Mouse (Mus musculus) embryonic facial prominence, embryonic 10.5 days (tissue): ENCODE results near the gene Adcy1. TPM values are rescaled to one million over a fixed set of nuclear protein-coding genes. Genes with fewer than 3 reads are reported as not detected.

ENCODE experiments used
- DNase-seq: peaks from one replicate; pipeline ENCODE4 v3.0.0-alpha.2; 2017; ENCODE audit warnings: low spot score
- H3K27ac ChIP-seq: fragments of 300-500 bp; sonication (generic); replicated peaks from 2 replicates; pipeline ENCODE4 v1.5.1; 2016; ENCODE audit warnings: mild to moderate bottlenecking
- H3K27me3 ChIP-seq: fragments of 300-500 bp; sonication (generic); replicated peaks from 2 replicates; pipeline ENCODE4 v1.6.1; 2016; ENCODE audit warnings: low read depth, mild to moderate bottlenecking; ENCODE audit not compliant: poor library complexity, severe bottlenecking
- H3K36me3 ChIP-seq: fragments of 300-500 bp; sonication (generic); replicated peaks from 2 replicates; pipeline ENCODE4 v1.6.1; 2016; ENCODE audit warnings: mild to moderate bottlenecking, moderate library complexity
- H3K4me1 ChIP-seq: fragments of 300-500 bp; sonication (generic); 2 replicates; pipeline ENCODE4 v1.6.1; 2016
- H3K4me3 ChIP-seq: fragments of 300-500 bp; sonication (generic); 2 replicates; pipeline ENCODE4 v1.5.1; 2016; ENCODE audit warnings: mild to moderate bottlenecking, moderate library complexity
- H3K9me3 ChIP-seq: fragments of 300-500 bp; sonication (generic); 2 replicates; pipeline ENCODE4 v1.6.1; 2016; ENCODE audit warnings: mild to moderate bottlenecking
- WGBS: fragments of 180-500 bp; shearing (Covaris S2); methylation state at CpG from one replicate; pipeline ENCODE4 v1.1.7; 2016; 5-methylcytosine and 5-hydroxymethylcytosine counted together
- polyA plus RNA-seq: library from polyadenylated mRNA; unstranded; fragments of >200 nt; fragmentation: Nextera tagmentation; extraction: Ambion mirVana; gene quantifications from 2 replicates; pipeline ENCODE4 v1.2.1, GENCODE M21; 2016

The Adcy1 gene
- polyA plus RNA-seq, result 0.73 and 1.2 TPM in 2 replicates

DNA sequence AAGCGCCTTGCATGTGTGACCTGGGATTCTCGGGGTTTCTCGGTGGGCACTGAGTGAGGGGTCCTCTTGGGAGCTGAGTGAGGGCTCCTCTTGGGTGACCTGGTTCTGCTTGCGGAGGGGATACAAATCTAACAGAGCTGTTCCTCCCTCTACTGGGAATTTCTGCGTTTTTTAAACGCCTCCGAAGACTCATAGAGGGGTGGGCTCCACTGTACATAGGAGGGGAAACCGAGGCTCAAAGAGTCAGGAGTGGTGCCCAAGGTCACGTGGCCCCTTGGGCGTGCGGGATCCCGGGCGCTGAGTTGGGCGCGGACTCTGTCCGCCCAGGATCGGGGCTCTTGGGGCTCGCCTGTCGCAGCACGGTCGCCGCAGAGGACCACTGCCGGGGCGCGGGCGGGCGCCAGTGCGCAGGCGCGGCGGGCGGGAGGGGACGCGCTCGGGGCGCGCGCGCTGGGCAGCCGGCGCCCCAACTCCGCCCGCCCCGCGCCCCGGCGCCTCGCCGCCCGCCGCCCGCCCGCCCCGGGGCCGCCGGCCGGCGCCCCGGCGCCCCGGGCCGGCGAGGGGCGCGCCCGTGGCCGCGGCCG lies at the start of gene Adcy1:
Adcy1 (plus strand) TSS at position 489 of the 584 bp plus-strand sequence.
- DNase-seq, result peak; percentile 73
- Histone ChIP-seq H3K9me3 (no peaks in the 10 kb centered on the region), H3K4me3 (peak within 1 kb of the TSS; percentile 72), H3K27me3 (peaks cover 95% of the 10 kb centered on the region), H3K4me1 (peaks cover 36% of the 10 kb centered on the region), H3K36me3 (no peaks in the 10 kb centered on the region), H3K27ac (peak within 1 kb of the TSS; percentile 72)
- 17% methylated on average over 69 of the region's 69 CpGs for WGBS

DNA sequence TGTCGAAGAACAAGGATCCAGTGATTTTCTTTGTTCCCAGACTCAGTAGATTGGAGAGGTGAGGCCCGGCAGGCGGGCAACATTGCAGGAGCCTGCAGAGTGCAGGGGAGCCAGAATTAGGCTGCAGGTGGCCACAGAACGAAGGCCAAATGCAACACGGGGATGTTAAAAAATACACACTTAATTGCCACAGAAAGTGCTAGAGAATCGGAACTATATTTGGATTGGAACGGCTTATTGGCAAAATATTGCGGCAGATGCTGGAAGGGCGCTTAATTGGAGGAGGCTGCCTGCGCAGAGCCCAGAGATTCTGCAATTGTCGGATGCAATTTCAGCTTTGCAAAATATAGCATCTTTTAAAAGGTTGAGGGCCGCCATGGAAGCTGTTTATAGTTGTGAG lies 46.4 kb upstream of the Adcy1 start:
- Histone ChIP-seq H3K27me3 (no peaks in the 10 kb centered on the region), H3K9me3 (no peaks in the 10 kb centered on the region), H3K27ac (no peak overlapping the region), H3K4me3 (no peak overlapping the region), H3K36me3 (no peaks in the 10 kb centered on the region), H3K4me1 (no peaks in the 10 kb centered on the region)
- DNase-seq, result no peak
- WGBS, result 90% methylated on average over 12 of the region's 12 CpGs

- 91% methylated on average over 5 of the region's 5 CpGs for WGBS
- no peaks in the 10 kb centered on the region for H3K27me3 ChIP-seq
These were observed 45.2 kb upstream of the Adcy1 start for GRCm38 (mm10) chr11:7018078-7018477.

GRCm38 (mm10) chr11:7019006-7019525 lies 44.2 kb upstream of the Adcy1 start:
- Histone ChIP-seq H3K36me3 (no peaks in the 10 kb centered on the region), H3K27ac (no peak overlapping the region), H3K9me3 (no peaks in the 10 kb centered on the region), H3K4me3 (no peak overlapping the region), H3K27me3 (no peaks in the 10 kb centered on the region), H3K4me1 (no peaks in the 10 kb centered on the region)
- DNase-seq, result no peak
- WGBS, result 90% methylated on average over 7 of the region's 7 CpGs

More at GRCm38 (mm10) chr11:7018078-7018477, 45.2 kb upstream of the Adcy1 start:
- no peak overlapping the region for H3K27ac ChIP-seq
- DNase-seq, result no peak
- no peaks in the 10 kb centered on the region for H3K9me3 ChIP-seq
- no peaks in the 10 kb centered on the region for H3K4me1 ChIP-seq
- no peaks in the 10 kb centered on the region for H3K36me3 ChIP-seq
- H3K4me3 ChIP-seq, result no peak overlapping the region

DNA sequence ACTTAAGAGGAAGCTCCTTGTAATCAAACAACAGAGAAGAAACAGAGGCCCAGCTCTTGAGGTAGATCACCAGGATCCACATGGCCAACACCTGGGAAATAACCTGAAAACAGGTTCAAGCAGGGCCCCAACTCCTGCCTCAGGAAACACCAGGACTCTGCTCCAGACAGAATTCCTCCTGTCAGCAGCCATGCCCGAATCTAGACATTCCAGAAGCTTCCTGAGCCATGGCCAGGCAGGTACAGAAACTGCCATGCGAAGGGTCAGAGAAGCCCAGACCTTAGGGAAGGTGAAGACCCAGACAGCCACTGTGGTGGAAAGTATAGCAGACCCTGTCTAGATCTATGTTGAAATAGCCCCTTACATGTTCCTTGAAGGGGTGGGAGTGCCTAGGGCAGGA lies 30.2 kb upstream of the Adcy1 start:
- Histone ChIP-seq H3K27me3 (no peaks in the 10 kb centered on the region), H3K27ac (no peak overlapping the region), H3K9me3 (0 out of 2 replicates have a peak, but pooled peaks cover 2% of the 10 kb centered on the region), H3K36me3 (no peaks in the 10 kb centered on the region), H3K4me3 (no peak overlapping the region), H3K4me1 (no peaks in the 10 kb centered on the region)
- 77% methylated on average over 2 of the region's 2 CpGs for WGBS
- no peak for DNase-seq

GRCm38 (mm10) chr11:7039722-7040121 lies 23.6 kb upstream of the Adcy1 start:
- Histone ChIP-seq H3K4me1 (peaks cover 9% of the 10 kb centered on the region), H3K9me3 (no peaks in the 10 kb centered on the region), H3K27me3 (no peaks in the 10 kb centered on the region), H3K36me3 (no peaks in the 10 kb centered on the region), H3K27ac (no peak overlapping the region), H3K4me3 (no peak overlapping the region)
- 44% methylated on average over 7 of the region's 7 CpGs for WGBS
- DNase-seq, result no peak

- no peak overlapping the region for H3K4me3 ChIP-seq
- H3K36me3 ChIP-seq, result no peaks in the 10 kb centered on the region
- H3K27me3 ChIP-seq, result no peaks in the 10 kb centered on the region
- no peak overlapping the region for H3K27ac ChIP-seq
- 58% methylated on average over 6 of the region's 6 CpGs for WGBS
- H3K9me3 ChIP-seq, result no peaks in the 10 kb centered on the region
- no peak for DNase-seq
- peaks cover 9% of the 10 kb centered on the region for H3K4me1 ChIP-seq
These were observed 22.5 kb upstream of the Adcy1 start for GRCm38 (mm10) chr11:7040801-7041200.

GRCm38 (mm10) chr11:7047176-7047575 lies 16.1 kb upstream of the Adcy1 start:
- H3K36me3 ChIP-seq, result no peaks in the 10 kb centered on the region
- WGBS, result 88% methylated on average over 2 of the region's 2 CpGs
- H3K9me3 ChIP-seq, result no peaks in the 10 kb centered on the region
- 0 out of 2 replicates have a peak, but pooled peaks cover 3% of the 10 kb centered on the region for H3K4me1 ChIP-seq
- no peaks in the 10 kb centered on the region for H3K27me3 ChIP-seq
- no peak for DNase-seq
- no peak overlapping the region for H3K27ac ChIP-seq
- no peak overlapping the region for H3K4me3 ChIP-seq

GRCm38 (mm10) chr11:7047584-7047983 lies 15.7 kb upstream of the Adcy1 start:
- Histone ChIP-seq H3K27ac (no peak overlapping the region), H3K9me3 (no peaks in the 10 kb centered on the region), H3K4me1 (0 out of 2 replicates have a peak, but pooled peaks cover 3% of the 10 kb centered on the region), H3K4me3 (no peak overlapping the region), H3K27me3 (no peaks in the 10 kb centered on the region), H3K36me3 (no peaks in the 10 kb centered on the region)
- no peak for DNase-seq

DNA sequence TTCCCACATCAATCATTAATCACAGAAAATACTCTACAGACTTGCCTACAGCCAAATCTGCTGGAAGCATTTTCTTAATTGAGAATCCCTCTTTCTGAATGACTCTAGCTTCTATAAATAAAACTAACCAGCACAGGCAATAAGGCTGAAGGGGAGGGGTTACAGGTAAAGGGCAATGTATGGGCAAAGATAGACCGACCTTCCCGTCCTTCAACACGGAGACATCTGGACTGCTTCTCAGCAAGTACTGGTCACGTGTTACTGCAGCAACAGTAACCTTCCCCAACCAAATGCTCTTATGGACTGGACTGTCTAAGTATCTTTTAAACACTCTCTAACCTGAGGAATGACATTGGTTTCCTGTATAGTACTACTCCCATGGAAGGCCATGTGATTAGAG lies 9.6 kb upstream of the Adcy1 start:
- 93% methylated on average over 4 of the region's 4 CpGs for WGBS
- Histone ChIP-seq H3K9me3 (no peaks in the 10 kb centered on the region), H3K4me1 (peaks cover 15% of the 10 kb centered on the region), H3K4me3 (no peak overlapping the region), H3K27me3 (peaks cover 47% of the 10 kb centered on the region), H3K36me3 (no peaks in the 10 kb centered on the region), H3K27ac (no peak overlapping the region)
- DNase-seq, result no peak

DNA sequence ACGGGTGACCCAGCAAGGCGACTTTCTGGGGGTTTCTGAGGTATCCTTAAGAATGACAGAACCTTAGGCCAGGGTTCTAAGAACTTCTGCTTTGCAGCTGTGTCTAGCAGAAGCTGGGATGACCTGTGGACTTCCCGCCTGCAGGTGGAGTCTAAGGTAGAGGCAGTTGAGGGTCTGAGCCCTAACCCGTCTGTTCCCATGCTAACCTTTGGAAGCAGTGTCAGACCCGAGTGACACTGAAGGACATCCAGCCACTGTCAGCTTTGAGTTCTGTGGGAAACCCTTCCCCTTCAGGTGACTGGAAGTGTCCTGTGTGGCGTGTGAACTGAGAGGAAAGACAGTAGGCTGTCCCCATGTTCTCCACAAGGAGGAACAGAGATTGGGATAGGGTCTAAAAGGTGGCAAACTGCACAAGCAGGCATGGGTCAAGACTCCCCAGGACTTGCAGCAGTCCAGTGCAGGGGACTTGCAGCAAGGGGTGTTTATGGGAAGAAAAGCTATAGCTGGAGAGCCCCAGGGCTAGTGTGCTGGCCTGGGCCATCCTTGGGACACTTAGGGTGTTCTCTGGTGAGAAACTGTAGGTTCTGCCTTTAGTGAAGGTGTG lies 8.5 kb upstream of the Adcy1 start:
- no peak for DNase-seq
- Histone ChIP-seq H3K36me3 (no peaks in the 10 kb centered on the region), H3K27me3 (peaks cover 58% of the 10 kb centered on the region), H3K4me1 (peaks cover 15% of the 10 kb centered on the region), H3K4me3 (no peak overlapping the region), H3K9me3 (no peaks in the 10 kb centered on the region), H3K27ac (no peak overlapping the region)
- 77% methylated on average over 6 of the region's 6 CpGs for WGBS

DNA sequence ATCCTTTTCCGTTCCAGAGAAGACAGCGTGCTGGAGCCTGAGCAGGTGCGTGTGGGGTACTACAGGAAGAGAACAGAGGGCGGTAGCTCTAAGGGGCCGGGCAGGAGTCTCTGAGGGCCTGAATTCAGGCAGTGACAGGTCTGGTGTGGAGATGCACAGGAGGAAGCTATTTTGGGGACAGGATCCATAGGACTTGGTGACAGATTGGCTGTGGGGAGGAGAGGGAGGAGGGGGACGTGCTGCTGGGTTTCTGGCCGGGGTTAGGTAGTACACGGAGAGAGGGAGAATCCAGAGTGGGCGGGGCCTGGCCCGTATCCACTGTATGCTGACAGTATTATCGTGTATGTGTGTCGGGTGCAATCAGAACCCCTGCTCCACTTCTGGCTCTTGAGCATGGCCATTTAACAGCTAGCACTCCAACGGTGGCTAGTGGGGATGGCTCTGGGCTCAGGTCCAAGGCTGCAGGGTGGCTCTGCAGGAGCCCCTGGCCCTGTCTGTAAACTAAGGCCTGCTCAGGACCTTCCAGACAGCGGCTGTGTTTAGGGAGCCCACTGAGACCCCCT lies 7.8 kb upstream of the Adcy1 start:
- H3K9me3 ChIP-seq, result no peaks in the 10 kb centered on the region
- peaks cover 15% of the 10 kb centered on the region for H3K4me1 ChIP-seq
- peaks cover 66% of the 10 kb centered on the region for H3K27me3 ChIP-seq
- no peaks in the 10 kb centered on the region for H3K36me3 ChIP-seq
- no peak for DNase-seq
- WGBS, result 13% methylated on average over 14 of the region's 14 CpGs
- no peak overlapping the region for H3K27ac ChIP-seq
- peak overlapping the region; percentile 11; the same call in 1 of the 2 replicates for H3K4me3 ChIP-seq

DNA sequence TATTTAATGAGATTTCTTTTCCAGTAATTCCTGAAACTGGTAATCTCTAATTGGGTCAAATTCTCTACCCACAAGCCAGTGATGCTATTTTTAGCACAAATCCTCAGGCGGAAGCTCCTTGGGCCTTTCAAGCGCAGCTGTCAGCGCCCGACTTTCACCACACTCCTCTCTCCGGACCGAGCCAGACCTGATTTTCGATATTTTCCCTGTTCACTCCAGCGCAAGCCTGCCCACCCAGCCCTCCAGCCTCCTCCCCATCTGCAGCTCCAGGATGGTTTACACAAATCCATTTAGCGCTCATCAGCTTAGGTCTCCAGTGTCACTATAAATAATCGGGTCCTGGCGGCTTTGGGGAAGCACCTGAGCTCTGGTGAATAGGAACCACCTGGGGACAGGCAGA lies 7.2 kb upstream of the Adcy1 start:
- Histone ChIP-seq H3K4me1 (peaks cover 15% of the 10 kb centered on the region), H3K36me3 (no peaks in the 10 kb centered on the region), H3K9me3 (no peaks in the 10 kb centered on the region), H3K4me3 (no peak overlapping the region), H3K27ac (no peak overlapping the region), H3K27me3 (peaks cover 71% of the 10 kb centered on the region)
- peak; percentile 41 for DNase-seq
- 6% methylated on average over 11 of the region's 11 CpGs for WGBS
